Mouse (Mus musculus): ENCODE data around the gene Meis1.

The Meis1 gene

DNA sequence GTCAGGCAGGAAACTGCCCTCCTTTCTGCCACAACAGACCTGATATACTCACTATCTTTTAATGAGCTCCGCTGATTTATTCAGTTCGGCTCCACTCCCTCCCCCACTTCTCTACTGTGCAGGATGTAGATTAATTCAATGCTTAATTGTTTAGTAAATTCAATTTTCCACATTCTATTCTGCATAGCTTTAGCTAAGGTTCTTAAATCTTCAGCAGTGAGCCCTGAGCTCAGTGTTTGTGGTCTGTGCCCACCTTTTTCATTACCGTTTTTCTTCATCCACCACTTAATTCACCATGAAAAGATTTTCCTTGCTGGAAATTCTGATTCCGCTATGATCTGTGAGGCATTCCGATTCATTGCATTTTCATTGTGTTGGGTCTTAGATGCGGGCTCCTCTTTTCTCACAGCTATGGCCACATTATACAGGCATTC is 28.5 kb downstream of the Meis1 start:
- no peak for DNase-seq (ENCODE audit: low read depth, low spot score)

DNA sequence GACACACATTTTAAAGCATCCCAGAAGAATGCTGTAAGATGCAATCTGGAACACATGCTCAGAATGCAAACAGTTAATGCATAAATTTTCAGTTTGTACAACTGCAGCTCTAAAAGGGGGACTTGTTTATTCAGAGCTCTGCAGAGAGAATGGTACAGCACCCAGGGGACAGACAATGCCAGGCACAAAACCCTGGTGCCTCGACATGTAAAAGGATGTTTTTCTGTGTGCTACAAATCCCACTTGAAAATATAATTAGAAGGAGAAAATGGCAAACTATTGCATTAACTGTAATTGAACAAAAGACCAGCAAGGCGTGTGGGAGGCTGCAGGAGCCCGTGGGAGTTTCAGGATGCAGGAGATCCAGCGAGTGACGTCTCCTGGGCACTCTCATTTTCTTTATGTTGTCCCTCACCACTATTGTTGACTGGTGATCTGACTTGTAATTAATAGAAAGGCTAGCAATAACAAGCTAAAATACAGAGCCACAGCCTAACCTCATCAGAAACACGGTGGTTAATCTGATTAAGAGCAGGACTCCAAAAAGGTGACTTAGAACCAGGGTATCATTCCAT is 29.0 kb downstream of the Meis1 start:
- DNase-seq (ENCODE audit: low read depth, low spot score) = no peak

DNA sequence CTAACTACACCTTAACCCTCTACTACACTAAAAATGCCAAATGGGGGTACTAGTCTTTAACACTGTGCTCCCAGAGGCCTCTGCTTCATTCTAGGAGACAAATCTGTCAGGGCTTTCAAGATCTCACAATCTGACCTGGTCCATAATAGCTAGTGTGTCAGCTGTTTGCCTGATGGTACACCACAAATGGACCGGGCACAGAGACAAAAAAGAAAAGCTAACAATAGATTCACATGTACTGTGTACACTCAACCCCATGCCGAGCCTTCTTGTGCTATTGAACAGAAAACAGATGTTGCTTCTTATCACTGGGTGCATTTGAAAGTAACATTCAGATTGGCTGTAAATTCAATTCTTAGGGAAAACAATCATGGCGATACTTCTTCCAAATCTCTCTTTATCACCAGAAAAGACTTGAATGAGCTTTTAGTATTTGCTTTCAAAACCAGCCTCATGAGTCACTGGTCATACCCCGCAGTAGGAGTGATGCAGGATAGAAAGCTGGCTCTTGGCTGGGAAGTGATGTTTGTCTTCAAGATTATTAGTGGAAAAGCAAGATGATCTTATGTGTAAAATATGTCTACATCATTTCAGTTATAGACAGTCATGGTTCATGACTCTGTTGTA is 30.0 kb downstream of the Meis1 start:
- no peak for DNase-seq (ENCODE audit: low read depth, low spot score)

DNA sequence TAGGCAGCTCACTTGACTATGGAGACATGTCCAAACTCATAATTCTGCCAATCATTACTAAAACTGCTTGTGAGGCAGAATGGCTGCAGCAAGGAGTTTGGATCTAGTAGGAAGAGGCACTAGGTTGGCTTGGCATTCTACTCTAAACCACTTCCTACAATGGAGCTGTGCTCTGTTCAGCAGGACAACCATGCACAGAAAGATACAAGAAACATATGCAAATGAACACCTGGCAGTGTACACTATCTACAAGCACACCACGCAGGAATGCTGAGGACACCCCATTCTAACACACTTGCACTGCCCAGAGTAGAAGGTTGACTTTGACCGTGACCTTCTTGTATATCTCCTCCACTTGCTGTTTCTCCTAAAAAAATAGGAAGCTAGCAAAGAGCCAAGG is 35.0 kb downstream of the Meis1 start:
- DNase-seq (ENCODE audit: low read depth, low spot score) = no peak

DNA sequence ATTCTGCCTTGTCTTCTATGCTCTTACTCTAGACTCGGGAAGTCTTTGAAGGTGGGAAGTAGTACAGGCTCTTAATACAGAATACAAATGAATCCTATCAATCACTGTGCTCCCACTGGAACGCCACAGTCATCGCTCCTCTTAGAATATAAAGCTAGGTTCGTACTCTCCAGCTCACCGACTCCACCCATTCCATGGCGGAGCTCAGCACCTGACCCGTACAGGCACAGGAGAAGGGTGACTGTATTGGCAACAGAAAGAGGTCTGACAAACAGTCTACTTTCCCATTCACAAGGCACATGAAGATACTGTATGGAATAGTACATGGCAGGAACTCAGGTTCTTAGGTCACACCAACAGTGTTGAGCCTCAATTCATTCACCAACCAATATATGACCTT is 35.5 kb downstream of the Meis1 start:
- DNase-seq (ENCODE audit: low read depth, low spot score) = no peak

DNA sequence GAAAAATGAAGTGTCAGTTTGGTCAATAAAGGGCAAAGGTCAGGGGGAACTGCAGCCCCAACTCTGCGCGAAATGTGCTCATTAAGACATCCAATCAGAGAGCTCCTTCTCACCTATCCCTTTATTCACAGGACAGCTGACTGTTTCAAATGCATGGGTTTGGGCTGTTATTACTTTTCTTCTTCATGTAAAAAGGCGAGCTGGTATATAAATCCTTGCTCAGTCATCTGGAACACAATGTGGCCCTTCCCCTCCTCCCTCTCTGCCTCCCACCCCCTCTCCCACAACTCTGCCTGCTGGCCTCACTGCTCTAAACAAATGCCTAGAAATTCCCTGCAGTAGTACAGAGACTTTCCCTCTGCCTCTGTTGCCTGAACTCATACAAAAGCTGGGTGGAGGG is 36.5 kb downstream of the Meis1 start:
- no peak for DNase-seq (ENCODE audit: low read depth, low spot score)

DNA sequence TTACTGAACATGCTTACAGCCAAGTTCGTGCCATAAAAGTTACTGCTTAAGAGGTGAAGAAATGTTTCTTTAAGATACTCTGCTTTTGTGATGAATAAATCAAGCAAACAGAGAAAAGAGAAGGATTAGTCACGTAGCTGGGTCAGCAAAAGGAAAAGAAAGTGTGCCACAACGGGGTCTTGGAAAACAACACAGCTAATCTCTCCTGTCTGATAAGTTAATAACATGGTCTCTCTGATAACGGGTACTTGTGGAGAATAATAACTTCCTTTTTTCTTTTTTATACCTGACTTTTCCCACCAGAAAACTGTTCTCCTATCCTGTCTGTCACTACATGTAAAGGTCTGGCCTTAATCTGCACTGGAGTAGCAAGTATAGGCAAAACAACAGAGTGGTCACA is 37.4 kb downstream of the Meis1 start:
- no peak for DNase-seq (ENCODE audit: low read depth, low spot score)

DNA sequence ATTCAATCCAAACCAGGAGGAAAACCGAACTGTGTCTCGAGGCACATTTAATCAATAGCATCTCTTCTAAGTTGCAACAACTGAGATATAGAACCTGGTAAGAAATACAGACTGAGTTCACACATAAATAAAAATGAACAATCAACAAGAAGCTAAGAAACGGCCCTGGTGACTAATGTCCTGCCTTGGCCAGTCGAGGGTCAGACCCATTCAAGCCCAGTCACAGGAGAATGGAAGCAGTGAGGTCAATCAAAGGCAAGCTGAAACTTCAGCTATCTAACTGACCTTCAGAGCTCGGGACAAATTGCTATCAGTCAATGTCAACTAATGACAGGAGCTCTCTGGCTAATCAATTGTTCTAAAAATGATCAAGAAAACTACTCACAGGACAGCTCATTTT is 38.2 kb downstream of the Meis1 start:
- DNase-seq (ENCODE audit: low read depth, low spot score) = no peak

DNA sequence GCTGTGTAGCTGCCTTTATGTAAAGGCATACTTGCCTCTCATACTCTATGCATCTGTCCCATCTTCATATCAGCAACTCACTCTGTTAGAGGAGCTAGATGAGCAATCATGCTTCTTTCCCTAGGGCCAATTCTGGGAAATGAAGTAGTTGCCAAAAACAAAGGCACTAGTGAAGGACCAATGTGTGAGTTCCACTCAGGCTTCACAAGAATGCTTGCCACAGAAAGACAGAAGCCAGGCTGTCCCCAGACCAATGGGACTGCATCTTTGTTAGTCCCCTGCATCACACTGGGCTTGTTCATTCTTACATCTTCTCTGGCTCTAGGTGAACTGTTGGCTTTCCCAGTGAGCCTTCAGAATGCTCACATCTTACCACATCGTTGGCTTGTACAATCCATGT is 43.7 kb downstream of the Meis1 start:
- no peak for DNase-seq (ENCODE audit: low read depth, low spot score)

DNA sequence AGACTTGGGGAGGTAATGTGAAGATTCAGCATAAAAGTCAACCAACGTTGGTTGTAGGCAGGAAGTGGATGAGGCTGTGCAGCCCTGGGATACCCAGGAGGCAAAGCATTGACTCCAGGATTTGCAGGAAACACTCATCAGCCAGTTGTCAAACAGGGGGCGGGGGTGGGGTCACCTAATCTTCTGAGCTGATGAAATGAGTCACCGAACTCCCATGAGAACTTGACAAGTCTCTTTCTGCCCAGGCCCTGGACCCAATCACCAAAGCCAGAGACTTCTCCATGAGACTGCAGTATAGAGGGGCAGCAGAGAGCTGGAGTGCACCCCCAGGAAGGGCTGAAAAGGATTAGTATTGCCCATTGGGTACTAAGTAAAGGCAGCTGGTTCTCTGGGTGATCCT is 45.0 kb downstream of the Meis1 start:
- DNase-seq (ENCODE audit: low read depth, low spot score) = no peak

DNA sequence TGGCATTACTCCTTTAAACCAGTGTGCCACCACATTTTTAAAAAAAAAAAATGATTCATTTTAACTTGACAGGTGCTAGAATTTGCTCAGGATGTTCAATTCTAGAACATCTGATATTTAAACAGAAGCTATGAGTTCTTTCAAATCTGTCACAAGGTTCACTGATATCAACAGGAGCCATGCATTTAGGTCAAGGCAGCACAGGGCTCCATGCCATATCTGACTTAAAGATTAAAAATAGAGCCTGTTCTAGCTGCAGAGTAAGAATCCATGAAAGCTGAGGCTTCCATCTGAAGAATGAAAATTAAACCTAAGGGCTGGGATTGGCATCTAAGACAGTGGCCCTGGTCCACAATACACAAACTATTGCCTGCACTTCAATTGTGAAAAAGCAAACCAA is 45.8 kb downstream of the Meis1 start:
- DNase-seq (ENCODE audit: low read depth, low spot score) = no peak

DNA sequence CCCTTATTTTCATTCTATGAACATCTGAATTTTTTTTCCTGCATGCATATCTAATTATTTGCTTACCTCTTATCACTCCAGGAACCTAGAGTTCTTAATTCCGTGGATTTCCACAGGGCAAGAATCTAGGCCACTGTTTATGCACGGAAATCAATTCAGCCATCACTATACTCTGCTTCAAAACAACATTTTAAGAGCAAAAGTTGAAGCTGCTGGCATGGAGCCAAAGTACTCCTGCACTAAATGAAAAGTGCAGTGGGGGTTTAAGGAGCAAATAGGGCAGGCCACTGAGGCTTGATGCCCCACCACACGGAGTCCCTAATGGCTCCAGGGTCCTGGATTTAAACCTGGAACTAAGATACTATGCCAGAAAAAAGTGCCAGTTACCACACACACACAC is 47.2 kb downstream of the Meis1 start:
- DNase-seq (ENCODE audit: low read depth, low spot score) = no peak

DNA sequence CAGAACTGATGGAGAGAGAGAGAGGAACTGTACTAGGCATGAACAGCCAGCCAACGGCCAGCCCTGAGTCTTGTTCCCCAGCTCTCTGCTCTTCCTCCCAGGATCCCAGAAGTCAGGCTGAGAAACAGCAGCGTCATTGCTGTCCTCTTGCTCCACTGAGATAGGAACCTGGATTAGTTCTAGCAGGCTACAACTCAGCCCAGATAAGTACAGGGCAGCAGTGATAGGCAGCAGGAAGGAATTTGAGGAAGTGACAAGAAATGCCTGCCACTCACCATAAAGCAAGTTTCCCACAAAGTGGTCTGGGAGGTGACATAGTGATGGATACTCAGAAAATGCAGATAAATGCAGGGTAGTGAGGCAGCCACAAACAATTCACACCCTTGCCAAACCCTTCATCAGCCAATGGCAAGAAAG is 48.9 kb downstream of the Meis1 start:
- DNase-seq (ENCODE audit: low read depth, low spot score) = no peak

DNA sequence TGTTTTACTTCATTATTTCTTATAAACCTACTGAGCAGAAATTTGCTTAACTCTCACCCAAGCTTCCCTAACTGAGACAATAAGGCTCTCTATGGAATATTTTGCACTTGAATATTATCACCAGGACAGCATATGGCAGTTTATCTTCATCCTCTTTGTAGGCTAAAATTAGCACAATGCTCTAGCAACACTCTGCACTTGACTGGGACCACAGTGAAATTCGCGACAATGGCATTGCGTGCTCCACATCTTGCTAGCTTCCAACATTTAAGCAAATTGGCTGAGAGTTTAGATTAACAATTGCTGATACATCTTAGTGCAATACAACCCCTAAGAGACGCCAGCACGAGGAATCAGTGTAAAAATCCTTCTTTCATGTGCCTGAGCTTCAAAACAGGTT is 54.4 kb downstream of the Meis1 start:
- DNase-seq (ENCODE audit: low read depth, low spot score) = no peak

DNA sequence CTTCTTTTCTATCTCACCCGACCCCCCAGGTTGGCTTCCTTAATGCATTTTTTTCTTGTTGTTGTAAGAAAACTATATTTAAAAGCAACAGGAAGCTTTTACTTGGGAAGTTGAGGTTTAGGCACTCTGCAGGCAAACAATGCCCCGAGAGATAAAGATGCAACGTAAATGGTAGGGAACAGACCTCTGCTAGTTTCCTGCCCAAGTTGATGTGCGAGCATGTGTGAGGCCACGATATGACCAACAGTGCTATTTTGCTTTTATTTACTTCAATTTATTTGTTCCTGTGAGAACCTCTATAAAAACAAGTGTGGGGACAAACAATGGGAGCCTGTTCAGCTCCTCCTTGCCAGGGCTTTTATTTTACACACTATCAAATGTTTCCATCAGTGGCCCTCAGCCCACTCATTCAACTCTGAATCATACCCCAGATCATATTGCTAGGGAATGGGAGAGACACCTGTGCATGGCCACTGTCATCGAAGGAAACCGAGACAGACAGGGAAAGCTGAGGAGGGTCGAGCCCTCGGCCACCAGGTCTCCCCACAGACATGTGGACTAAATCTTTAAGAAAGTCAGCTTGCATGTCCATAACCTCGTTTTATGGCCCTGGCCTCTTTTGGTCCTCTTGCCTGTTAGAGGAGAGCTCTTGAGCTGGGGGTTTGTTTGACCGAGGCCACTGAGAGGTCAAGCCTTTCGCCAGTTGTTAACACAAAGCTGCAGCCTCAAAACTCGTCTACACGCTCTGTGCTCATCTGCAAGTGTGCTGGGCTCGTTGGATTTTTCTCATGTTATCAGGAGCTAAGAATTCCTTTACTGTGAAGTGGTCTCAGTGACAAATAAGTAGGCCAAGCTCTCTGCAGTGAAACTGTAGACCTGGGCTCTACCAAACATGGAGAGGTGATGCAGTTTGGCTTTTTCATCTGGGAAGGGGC is 55.3 kb downstream of the Meis1 start:
- no peak for DNase-seq (ENCODE audit: low read depth, low spot score)

DNA sequence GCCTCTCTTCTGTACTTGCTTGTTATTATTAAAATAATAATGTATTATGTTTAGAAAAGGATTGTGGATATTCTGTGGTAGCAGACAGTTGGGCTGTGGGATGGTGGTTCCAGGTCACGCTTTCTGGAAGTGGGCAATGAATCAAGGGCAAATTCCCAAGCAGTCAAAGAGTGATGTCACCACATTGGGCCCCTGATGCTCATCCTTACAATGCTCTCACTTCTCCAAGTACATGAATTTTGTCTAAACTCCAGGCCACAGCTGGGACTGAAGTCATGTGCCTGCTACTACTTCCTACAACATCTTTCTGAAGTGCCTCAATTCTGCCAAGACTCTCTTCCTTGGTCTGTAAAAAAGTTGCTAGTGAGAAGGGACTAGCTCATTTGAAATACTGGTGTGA is 59.3 kb downstream of the Meis1 start:
- no peak for DNase-seq (ENCODE audit: low read depth, low spot score)

DNA sequence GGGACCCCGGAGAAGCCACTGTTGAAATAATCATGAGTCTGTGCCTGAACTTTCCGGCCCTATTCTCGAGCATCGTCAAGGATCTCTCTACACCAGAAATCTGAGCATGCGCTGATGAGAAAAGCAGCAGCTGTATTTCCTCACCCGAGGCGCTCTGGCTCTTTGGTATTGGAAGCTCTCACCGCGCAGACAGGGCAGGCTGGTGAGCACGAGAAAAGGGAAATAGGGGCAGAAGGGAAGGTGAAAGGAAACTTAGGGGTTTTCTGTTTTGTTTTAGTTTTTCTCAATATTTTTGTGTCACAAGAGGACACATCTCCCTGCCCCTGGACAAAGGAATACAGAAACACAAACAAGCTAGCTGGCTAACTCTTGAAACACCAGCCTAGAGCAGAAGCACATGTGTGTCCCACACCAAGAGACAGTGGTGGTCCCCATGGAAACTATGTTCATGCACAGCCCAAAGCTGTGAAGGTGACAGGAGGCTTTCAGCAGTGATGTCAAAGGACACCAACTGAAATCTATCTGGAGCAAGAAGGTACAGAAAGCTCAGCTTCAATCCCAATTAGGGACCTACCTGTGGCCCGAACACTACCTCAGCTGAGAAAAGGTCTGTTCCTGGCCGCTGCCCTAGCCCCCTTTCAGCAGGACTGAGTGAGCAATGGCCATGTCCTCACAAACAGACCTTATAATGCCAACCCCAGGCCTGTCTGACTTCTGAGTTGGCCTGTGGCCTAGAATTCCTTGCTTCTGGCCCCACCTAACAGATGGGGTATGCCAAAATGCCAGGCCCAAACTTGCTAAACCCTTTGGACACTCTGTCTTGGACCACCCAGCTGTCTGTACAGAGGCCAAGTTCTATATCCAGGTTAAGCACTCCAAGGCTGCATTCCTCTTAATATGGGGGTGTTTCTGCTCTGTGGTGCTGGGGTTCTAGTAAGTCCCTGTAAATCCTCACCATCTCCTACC is 60.7 kb downstream of the Meis1 start:
- no peak for DNase-seq (ENCODE audit: low read depth, low spot score)

DNA sequence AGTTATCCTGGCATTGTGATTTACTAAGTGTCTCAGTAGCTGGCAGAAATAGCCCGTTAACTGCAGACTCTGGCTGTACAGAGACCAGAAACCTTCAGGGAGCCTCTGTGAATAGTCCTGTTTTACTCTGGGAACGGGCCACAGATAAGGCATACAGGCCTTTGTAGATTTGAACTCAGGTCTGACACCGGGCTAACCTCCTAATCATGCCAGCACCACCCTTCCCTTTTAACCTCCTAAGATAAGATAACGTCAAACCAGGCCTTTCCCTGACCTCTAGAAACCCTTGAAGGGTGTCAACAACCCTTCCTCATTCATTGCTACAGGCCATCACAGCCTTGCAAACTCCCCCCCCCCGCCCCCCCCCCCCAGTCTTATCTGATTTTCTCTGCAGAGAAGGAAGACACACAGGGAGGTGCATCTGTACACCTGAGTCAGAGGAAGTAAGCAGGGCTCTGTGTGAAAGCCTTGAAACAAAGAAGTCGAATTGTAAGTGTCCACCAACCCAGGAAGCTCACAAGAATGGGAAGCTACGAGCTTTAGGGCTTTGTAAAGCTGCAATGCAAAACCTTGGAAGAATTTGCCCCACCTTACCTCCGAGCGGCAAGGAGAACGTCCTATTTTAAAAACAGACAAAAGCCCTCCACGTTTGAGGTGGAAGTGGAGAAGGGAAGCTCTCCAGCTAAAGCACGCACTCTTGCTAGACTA is 61.5 kb downstream of the Meis1 start:
- DNase-seq (ENCODE audit: low read depth, low spot score) = no peak

DNA sequence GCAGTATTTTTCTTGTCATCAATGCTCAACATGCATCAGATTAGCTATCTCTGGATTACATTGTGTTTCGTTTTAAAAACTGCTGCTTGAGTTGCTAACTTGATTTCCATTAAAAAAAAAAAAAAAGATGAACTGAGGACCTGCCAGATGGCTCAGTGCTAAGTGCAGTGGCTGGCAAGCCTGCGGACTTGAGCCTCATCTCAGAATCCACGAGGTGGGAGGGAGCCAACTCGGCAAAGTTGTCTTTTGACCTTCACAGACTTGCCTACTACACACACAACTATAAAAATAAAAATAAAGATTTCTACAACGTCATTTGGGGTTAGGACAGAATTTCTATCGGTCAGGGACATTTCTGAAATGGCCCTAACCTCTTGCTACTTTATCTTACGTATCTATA is 62.8 kb downstream of the Meis1 start:
- DNase-seq (ENCODE audit: low read depth, low spot score) = no peak

DNA sequence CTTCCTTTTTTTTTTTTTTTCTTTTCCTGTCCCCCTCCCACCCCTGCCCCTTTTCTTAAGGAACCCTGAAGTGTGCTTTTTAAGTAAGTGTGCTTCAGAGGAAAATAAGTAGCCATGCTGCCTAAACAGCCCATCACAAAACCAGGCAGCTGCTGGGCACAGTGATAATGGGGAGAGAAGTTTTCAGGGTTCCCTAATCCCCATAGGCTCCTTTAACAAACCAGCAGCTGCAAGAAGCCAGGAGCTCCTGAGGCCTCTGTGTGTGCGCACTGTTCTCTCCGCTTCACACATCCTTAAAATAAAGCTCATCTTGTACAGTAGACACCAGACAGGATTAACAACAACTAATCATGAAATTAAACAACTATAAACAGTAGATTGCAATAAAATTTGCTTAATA is 63.9 kb downstream of the Meis1 start:
- DNase-seq (ENCODE audit: low read depth, low spot score) = no peak

DNA sequence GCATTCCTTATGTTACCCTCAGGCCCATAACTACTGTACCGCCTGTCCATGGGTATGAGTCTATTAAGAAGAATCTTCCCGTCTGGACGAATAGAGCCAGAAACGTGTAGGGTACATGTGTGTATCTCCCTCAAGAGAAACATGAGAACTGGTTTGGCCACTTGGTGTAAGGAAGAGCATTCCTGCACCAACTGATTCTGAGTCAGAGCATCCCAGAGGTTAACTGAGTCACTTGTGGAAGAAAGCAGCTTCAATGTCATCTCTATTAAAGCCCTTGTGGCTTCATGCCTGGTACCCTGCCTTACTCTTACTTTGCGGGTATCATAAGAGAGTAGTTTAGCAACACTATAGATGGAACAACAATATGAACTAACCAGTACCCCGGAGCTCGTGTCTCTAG is 64.9 kb downstream of the Meis1 start:
- no peak for DNase-seq (ENCODE audit: low read depth, low spot score)
